Mouse (Mus musculus) C2C12 (cell line): ENCODE results near the gene Plod1. TPM values are rescaled to one million over a fixed set of nuclear protein-coding genes. Genes with fewer than 3 reads are reported as not detected.
"Not testable (repeated sequence)": the region's sequence is repeated elsewhere in the genome, so short reads cannot be mapped to it uniquely, and the experiment has no call there.

ENCODE experiments used
- H3K27me3 ChIP-seq: one replicate; pipeline ENCODE4 v1.6.1; 2011; ENCODE audit not compliant: control insufficient read depth, insufficient read depth, insufficient read length
- H3K36me3 ChIP-seq: one replicate; pipeline ENCODE4 v1.6.1; 2011; ENCODE audit not compliant: control insufficient read depth, insufficient read depth
- H3K4me3 ChIP-seq: one replicate; pipeline ENCODE4 v1.5.1; 2011; ENCODE audit warnings: mild to moderate bottlenecking, control low read depth; ENCODE audit not compliant: poor library complexity, insufficient read depth, severe bottlenecking
- H3K79me2 ChIP-seq: one replicate; pipeline ENCODE4 v1.6.1; 2011; ENCODE audit not compliant: control insufficient read depth, insufficient read depth
- H3K79me3 ChIP-seq: one replicate; pipeline ENCODE4 v1.6.1; 2011; ENCODE audit warnings: low read depth, control low read depth
- H3ac ChIP-seq: one replicate; pipeline ENCODE3; 2011; ENCODE audit warnings: low read depth; ENCODE audit not compliant: control insufficient read depth, insufficient read length
- CEBPB ChIP-seq: IDR thresholded peaks from one replicate; pipeline ENCODE4 v1.6.1; 2011; ENCODE audit warnings: low read depth, mild to moderate bottlenecking, control low read depth, moderate library complexity
- CTCF ChIP-seq: IDR thresholded peaks from one replicate; pipeline ENCODE4 v1.5.1; 2011; ENCODE audit not compliant: control insufficient read depth, insufficient read depth, insufficient read length
- FOSL1 ChIP-seq: IDR thresholded peaks from one replicate; pipeline ENCODE4 v1.8.0; 2011; ENCODE audit warnings: mild to moderate bottlenecking, low read length; ENCODE audit not compliant: poor library complexity, insufficient read depth, severe bottlenecking
- MAX ChIP-seq: IDR thresholded peaks from one replicate; pipeline ENCODE4 v1.6.1; 2011; ENCODE audit warnings: mild to moderate bottlenecking, control low read depth
- MYOD1 ChIP-seq: IDR thresholded peaks from one replicate; pipeline ENCODE4 v1.6.1; 2011; ENCODE audit warnings: low read depth; ENCODE audit not compliant: control insufficient read depth, insufficient read length
- MYOG ChIP-seq: IDR thresholded peaks from one replicate; pipeline ENCODE4 v1.6.1; 2011; ENCODE audit not compliant: control insufficient read depth, insufficient read length; ENCODE audit errors: extremely low read depth
- USF1 ChIP-seq: IDR thresholded peaks from one replicate; pipeline ENCODE4 v1.6.1; 2011; ENCODE audit warnings: low read depth, mild to moderate bottlenecking, control low read depth, moderate library complexity
- polyA plus RNA-seq: library from polyadenylated mRNA; unstranded; fragments of >200 nt; fragmentation: generic; extraction: Trizol; gene quantifications from one replicate; pipeline ENCODE4 v1.2.1, GENCODE M21; 2012; ENCODE audit warnings: missing spikeins

Plod1 gene
- polyA plus RNA-seq, 1 experiment: 49.2 TPM

DNA sequence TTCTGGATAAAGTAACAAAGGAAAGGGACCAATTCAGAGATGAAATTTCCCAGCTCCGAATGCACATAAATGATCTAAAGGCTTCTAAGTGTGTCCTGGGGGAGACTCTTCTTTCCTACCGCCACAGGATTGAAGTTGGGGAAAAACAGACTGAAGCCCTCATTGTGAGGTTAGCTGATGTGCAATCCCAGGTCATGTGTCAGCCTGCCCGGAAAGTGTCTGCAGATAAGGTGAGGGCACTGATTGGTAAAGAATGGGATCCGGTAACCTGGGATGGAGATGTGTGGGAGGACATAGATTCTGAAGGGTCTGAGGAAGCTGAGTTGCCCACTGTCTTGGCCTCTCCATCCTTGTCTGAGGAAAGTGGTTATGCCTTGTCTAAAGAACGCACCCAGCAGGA is 67.3 kb downstream of the Plod1 start:
- TF ChIP-seq CTCF: no peak
- no peak for TF ChIP-seq CEBPB
- no peak for TF ChIP-seq MYOG
- no peak for TF ChIP-seq FOSL1
- no peak for TF ChIP-seq MAX
- TF ChIP-seq USF1: no peak
- no peak for TF ChIP-seq MYOD1
- H3K27me3 ChIP-seq: no peaks in the 10 kb centered on the region
- peak overlapping the region; percentile 44 for H3ac ChIP-seq
- H3K79me2 ChIP-seq: peaks cover 21% of the 10 kb centered on the region
- H3K36me3 ChIP-seq: peaks cover 32% of the 10 kb centered on the region
- peaks cover 22% of the 10 kb centered on the region for H3K79me3 ChIP-seq
- H3K4me3 ChIP-seq: peak overlapping the region; percentile 79

DNA sequence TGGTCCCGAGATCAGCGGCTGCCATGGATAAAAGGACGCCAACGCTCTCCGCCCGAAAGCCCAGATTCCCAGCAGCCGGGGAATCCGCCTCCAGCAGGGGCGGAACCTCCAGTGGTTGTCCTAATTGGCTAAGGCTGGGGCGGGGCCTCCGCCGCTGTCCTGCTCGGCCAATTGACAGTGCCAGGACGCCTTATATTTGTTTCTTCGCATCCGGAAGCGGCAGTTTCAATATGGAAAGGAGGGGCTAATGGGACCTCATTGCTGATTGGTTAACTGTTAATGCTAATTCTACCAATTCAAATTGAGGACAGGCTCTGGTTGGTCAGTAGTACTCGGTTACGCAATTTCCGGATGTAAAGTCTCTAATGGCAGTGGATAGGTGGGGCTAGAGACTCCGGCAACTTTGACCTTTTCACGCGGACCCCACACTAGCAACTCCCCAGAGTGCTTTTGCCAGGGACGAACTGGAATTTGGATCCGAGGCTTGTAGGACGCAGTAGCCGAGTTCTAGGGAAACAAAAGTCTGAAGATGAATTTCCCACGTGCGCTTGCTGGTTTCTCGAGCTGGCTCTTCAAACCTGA is 68.0 kb downstream of the Plod1 start, which contains the start of the genes Miip and Fv1:
Gene Miip (minus strand): TSS at position 367 of the 582 bp plus-strand sequence.
Gene Fv1 (plus strand): TSS at position 530 of the 582 bp plus-strand sequence.
- peak within 1 kb of the TSS; percentile 86 for H3K4me3 ChIP-seq
- peak within 1 kb of the TSS; percentile 88 for H3ac ChIP-seq
- H3K79me2 ChIP-seq: peaks cover 21% of the 10 kb centered on the region
- peaks cover 22% of the 10 kb centered on the region for H3K79me3 ChIP-seq
- peaks cover 25% of the 10 kb centered on the region for H3K36me3 ChIP-seq
- no peaks in the 10 kb centered on the region for H3K27me3 ChIP-seq
- no peak for TF ChIP-seq MYOG
- TF ChIP-seq MYOD1: no peak
- TF ChIP-seq CEBPB: peak; percentile 97

DNA sequence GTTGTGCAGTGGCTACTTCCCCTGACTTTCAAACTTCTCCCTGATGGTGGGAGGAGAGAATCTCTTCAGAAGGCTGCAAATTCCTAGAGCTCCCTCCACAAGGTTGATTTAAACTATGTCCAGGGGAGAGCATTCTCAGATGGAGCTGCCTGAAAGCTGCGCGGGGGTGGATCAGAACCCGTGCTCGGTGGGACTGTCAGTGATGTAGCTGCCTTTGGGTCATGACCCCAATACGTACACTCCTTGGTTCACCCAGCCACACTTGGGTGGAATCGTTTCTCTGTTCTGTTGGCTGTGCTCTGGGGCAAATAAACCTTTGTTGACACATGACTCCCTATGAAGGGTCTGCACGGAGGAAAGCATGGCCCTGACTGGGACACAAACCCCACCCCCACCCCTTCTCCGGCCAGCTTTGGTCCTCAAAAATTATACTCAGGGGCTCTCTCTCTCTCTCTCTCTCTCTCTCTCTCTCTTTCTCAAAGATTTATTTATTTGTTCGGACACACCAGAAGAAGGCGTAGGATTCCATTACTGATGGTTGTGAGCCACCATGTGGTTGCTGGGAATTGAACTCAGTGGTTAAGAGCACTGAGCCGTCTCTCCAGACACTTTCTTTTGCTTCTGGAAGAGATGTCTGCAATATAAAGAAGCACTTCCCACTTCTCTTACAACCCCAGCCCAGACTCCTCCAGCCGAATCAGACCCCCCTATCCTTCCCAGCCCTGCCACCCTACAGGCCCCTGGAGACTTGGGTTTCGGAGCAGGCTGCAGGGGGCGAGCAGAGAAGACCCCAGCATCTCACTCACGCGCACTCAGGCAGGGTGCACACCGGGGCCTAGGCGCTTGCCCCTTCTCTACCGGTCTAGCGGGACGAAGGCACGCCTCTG is 68.8 kb downstream of the Plod1 start:
- peaks cover 21% of the 10 kb centered on the region for H3K79me2 ChIP-seq
- peak overlapping the region; percentile 88 for H3ac ChIP-seq
- H3K27me3 ChIP-seq: no peaks in the 10 kb centered on the region
- peaks cover 17% of the 10 kb centered on the region for H3K36me3 ChIP-seq
- peak overlapping the region; percentile 86 for H3K4me3 ChIP-seq
- no peak for TF ChIP-seq FOSL1
- no peak for TF ChIP-seq MYOD1
- TF ChIP-seq CTCF: no peak
- TF ChIP-seq MYOG: no peak
- no peak for TF ChIP-seq USF1
- TF ChIP-seq MAX: no peak
- no peak for TF ChIP-seq CEBPB
- H3K79me3 ChIP-seq: peaks cover 22% of the 10 kb centered on the region

DNA sequence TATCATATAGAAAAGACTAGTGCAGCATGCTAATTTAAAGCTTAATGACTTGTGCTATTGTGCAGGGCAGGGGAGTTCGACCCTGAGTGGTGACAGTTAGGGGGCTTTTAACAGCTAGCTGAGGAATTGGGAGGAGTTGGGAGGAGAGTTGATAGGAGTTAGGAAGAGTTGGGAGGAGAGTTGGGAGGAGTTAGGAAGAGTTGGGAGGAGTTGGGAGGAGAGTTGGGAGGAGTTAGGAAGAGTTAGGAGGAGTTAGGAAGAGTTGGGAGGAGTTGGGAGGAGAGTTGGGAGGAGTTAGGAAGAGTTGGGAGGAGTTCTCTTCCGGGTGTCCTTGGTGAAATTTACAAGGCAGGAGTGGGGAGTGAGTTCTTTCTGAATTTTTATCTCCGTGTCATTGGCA is 69.8 kb downstream of the Plod1 start:
- peaks cover 18% of the 10 kb centered on the region for H3K36me3 ChIP-seq
- not testable (repeated sequence) for H3ac ChIP-seq
- H3K79me2 ChIP-seq: peaks cover 21% of the 10 kb centered on the region

DNA sequence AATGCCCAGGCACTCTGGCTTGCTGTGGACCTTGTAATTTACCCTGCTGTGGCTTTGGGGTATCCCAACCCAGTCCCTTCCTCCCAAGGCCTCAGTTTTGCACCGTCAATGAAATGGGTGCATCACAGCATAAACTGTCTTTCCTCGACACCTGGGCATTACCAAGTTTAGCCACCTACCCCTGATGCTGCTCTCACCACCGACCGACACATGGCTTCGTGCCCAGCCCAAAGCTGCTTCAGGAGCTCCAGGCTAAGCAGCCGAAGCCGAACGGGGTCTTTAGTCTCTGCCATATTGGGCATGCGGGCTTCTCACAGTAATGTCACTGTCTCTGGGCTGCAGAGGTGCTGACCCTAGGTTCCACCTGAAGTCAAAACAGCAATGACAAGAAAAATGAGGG is 70.5 kb downstream of the Plod1 start:
- H3K79me2 ChIP-seq: peaks cover 21% of the 10 kb centered on the region
- H3K27me3 ChIP-seq: no peaks in the 10 kb centered on the region
- TF ChIP-seq USF1 (no peak), MAX (no peak), FOSL1 (no peak), CTCF (no peak), MYOD1 (no peak), CEBPB (no peak), MYOG (no peak)
- no peak overlapping the region for H3ac ChIP-seq
- peaks cover 20% of the 10 kb centered on the region for H3K79me3 ChIP-seq
- H3K36me3 ChIP-seq: peaks cover 21% of the 10 kb centered on the region
- H3K4me3 ChIP-seq: no peak overlapping the region

More for the DNA sequence above, 69.8 kb downstream of the Plod1 start:
- not testable (repeated sequence) for H3K4me3 ChIP-seq, H3K27me3 ChIP-seq
- H3K79me3 ChIP-seq: peaks cover 22% of the 10 kb centered on the region

DNA sequence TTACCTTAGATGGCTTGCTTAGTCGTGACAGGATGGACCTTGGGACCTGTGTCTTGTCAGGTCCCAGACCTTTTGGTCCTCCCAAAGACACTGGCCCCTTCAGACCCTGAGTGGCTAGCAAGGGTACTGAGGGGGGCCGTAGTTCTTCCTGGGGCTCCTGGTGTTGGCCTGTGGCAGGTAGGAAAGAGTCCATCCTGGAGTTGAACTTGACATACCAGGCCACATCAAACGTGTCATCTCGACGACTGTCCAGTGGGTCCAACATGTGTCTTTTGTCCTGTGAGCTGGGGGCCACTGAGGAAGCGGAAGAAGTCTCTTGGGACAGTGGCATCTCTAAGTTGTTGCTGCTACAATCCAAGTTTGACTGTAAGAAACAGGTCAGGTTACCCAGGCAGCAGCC is 70.9 kb downstream of the Plod1 start:
- no peak for TF ChIP-seq MAX
- TF ChIP-seq CTCF: no peak
- no peak for TF ChIP-seq USF1
- TF ChIP-seq MYOD1: no peak
- TF ChIP-seq MYOG: no peak
- TF ChIP-seq CEBPB: no peak
- TF ChIP-seq FOSL1: no peak
- peaks cover 21% of the 10 kb centered on the region for H3K79me2 ChIP-seq
- no peak overlapping the region for H3K4me3 ChIP-seq
- H3K36me3 ChIP-seq: peaks cover 21% of the 10 kb centered on the region
- peaks cover 20% of the 10 kb centered on the region for H3K79me3 ChIP-seq
- no peaks in the 10 kb centered on the region for H3K27me3 ChIP-seq
- H3ac ChIP-seq: no peak overlapping the region
